Mouse (Mus musculus): ENCODE measurements at regions not wholly inside any gene's neighbourhood (a gene's known extent, or its start where the extent isn't known, plus 50 kb on each side); places are given as distances from the start of the nearest gene placed in this dataset.

GRCm38 (mm10) chr1:83835965-83836364, 428.0 kb upstream of the Sphkap start:
- DNase-seq (ENCODE audit: low read depth), result no peak

GRCm38 (mm10) chr1:83832946-83833345, 424.9 kb upstream of the Sphkap start:
- DNase-seq (ENCODE audit: low read depth), result no peak

- no peak for DNase-seq (ENCODE audit: low read depth)
These were observed 424.0 kb upstream of the Sphkap start for GRCm38 (mm10) chr1:83831900-83832535.

GRCm38 (mm10) chr1:83830025-83830645, 422.1 kb upstream of the Sphkap start:
- no peak for DNase-seq (ENCODE audit: low read depth)

- DNase-seq (ENCODE audit: low read depth), result peak; percentile 1
These were observed 403.2 kb upstream of the Sphkap start for GRCm38 (mm10) chr1:83811162-83811561.

GRCm38 (mm10) chr1:83808432-83808831, 400.4 kb upstream of the Sphkap start:
- DNase-seq (ENCODE audit: low read depth), result no peak

GRCm38 (mm10) chr1:83803345-83804041, 395.5 kb upstream of the Sphkap start:
- no peak for DNase-seq (ENCODE audit: low read depth)

- DNase-seq (ENCODE audit: low read depth), result no peak
These were observed 393.8 kb upstream of the Sphkap start for GRCm38 (mm10) chr1:83801759-83802158.

GRCm38 (mm10) chr1:83796961-83797891, 389.2 kb upstream of the Sphkap start:
- DNase-seq (ENCODE audit: low read depth), result no peak

GRCm38 (mm10) chr1:83777151-83777550, 369.2 kb upstream of the Sphkap start:
- DNase-seq (ENCODE audit: low read depth), result no peak

- DNase-seq (ENCODE audit: low read depth), result no peak
These were observed 363.2 kb upstream of the Sphkap start for GRCm38 (mm10) chr1:83771160-83771559.

- no peak for DNase-seq (ENCODE audit: low read depth)
These were observed 353.5 kb upstream of the Sphkap start for GRCm38 (mm10) chr1:83761499-83761898.

- DNase-seq (ENCODE audit: low read depth), result no peak
These were observed 348.9 kb upstream of the Sphkap start for GRCm38 (mm10) chr1:83756866-83757265.

GRCm38 (mm10) chr1:83755336-83755735, 347.3 kb upstream of the Sphkap start:
- DNase-seq (ENCODE audit: low read depth), result no peak

GRCm38 (mm10) chr1:83752976-83753375, 345.0 kb upstream of the Sphkap start:
- no peak for DNase-seq (ENCODE audit: low read depth)

- no peak for DNase-seq (ENCODE audit: low read depth)
These were observed 341.0 kb upstream of the Sphkap start for GRCm38 (mm10) chr1:83748974-83749373.

GRCm38 (mm10) chr1:83748061-83748460, 340.1 kb upstream of the Sphkap start:
- DNase-seq (ENCODE audit: low read depth), result no peak

- DNase-seq (ENCODE audit: low read depth), result no peak
These were observed 339.4 kb upstream of the Sphkap start for GRCm38 (mm10) chr1:83747412-83747811.

GRCm38 (mm10) chr1:83746036-83746435, 338.0 kb upstream of the Sphkap start:
- peak; percentile 5 for DNase-seq (ENCODE audit: low read depth)

GRCm38 (mm10) chr1:83736428-83737117, 328.6 kb upstream of the Sphkap start:
- peak; percentile 1 for DNase-seq (ENCODE audit: low read depth)

GRCm38 (mm10) chr1:83731682-83732081, 323.7 kb upstream of the Sphkap start:
- DNase-seq (ENCODE audit: low read depth), result no peak

- no peak for DNase-seq (ENCODE audit: low read depth)
These were observed 320.8 kb upstream of the Sphkap start for GRCm38 (mm10) chr1:83728810-83729209.

All from naive thymus-derived CD4-positive, alpha-beta T cell, adult 2 months (primary cell).